Comparison of ENCODE assay signal across 9 mouse cellular contexts in genomic region chr9:57637272-57637671, GRCm38 (mm10). TPM values are rescaled to one million over a fixed set of nuclear protein-coding genes. Genes with fewer than 3 reads are reported as not detected.
DNase-seq lines count a peak whose midpoint lies in the region; ATAC-seq and TF ChIP-seq lines count a peak whose summit lies in the region.
"Had no signal": no experiment of that assay in that cellular context is flagged by ENCODE, and none has a peak within 500 bp of the region (broad histone marks: within the 10 kb centered on the region; RNA-seq: fewer than 3 reads in every experiment).

No protein-coding gene starts in this region.

- H3K36me3 ChIP-seq in heart, adult 2 months (ENCODE audit: control insufficient read depth, insufficient read depth, low read length), result peaks cover 4% of the 10 kb centered on the region; the same call in 1 of the 2 replicates
- no peaks in the 10 kb centered on the region for H3K36me3 ChIP-seq in lung, postnatal 0 days (ENCODE audit: insufficient read depth, low read length)
- no peaks in the 10 kb centered on the region for H3K36me3 ChIP-seq in hindbrain, embryonic 16.5 days (ENCODE audit: control insufficient read depth, insufficient read depth, low read length)
- H3K36me3 ChIP-seq in neural tube, embryonic 15.5 days, result no peaks in the 10 kb centered on the region

- intact Hi-C loops in heart, adult 2 months (cut with DNase I), result no loop called here
- intact Hi-C loops in heart, postnatal 14 days (cut with DNase I), result no loop called here

- TF ChIP-seq EP300 in heart, adult 2 months (IDR thresholded peaks at IDR 0.05; ENCODE audit: insufficient read depth, low read depth, low read length), result no peak
- TF ChIP-seq EP300 in lung, postnatal 0 days (IDR thresholded peaks at IDR 0.05), result no peak

- no peak overlapping the region; the same call in 1 of the 2 replicates for H3K4me2 ChIP-seq in lung, postnatal 0 days (replicated peaks; ENCODE audit: low read depth, low read length)
- no peak overlapping the region for H3K4me2 ChIP-seq in hindbrain, embryonic 16.5 days (ENCODE audit: low read length)
- no peak overlapping the region for H3K4me2 ChIP-seq in neural tube, embryonic 15.5 days

- no peak for ATAC-seq in lung, postnatal 0 days
- no peak for ATAC-seq in hindbrain, embryonic 16.5 days
- no peak for ATAC-seq in neural tube, embryonic 15.5 days (ENCODE audit: low FRiP score)

- no peak overlapping the region; the same call in 1 of the 2 replicates for H3K9ac ChIP-seq in heart, adult 2 months (ENCODE audit: low read depth, low read length)
- H3K9ac ChIP-seq in lung, postnatal 0 days (replicated peaks; ENCODE audit: low read depth), result no peak overlapping the region
- no peak overlapping the region for H3K9ac ChIP-seq in hindbrain, embryonic 16.5 days (ENCODE audit: low read depth, low read length)
- no peak overlapping the region for H3K9ac ChIP-seq in neural tube, embryonic 15.5 days (replicated peaks)

- peak overlapping the region; percentile 68 for H3K27ac ChIP-seq in heart, adult 2 months
- peak overlapping the region; percentile 85 for H3K27ac ChIP-seq in lung, postnatal 0 days (ENCODE audit: low read length)
- H3K27ac ChIP-seq in hindbrain, embryonic 16.5 days (ENCODE audit: low read depth, low read length), result peak overlapping the region; percentile 0; the same call in 1 of the 2 replicates
- H3K27ac ChIP-seq in neural tube, embryonic 15.5 days (replicated peaks), result peak overlapping the region; percentile 69

- peaks cover 49% of the 10 kb centered on the region for H3K4me1 ChIP-seq in heart, adult 2 months (ENCODE audit: control insufficient read depth, insufficient read depth, low read length)
- peaks cover 41% of the 10 kb centered on the region for H3K4me1 ChIP-seq in lung, postnatal 0 days (ENCODE audit: insufficient read depth, low read depth, low read length)
- peaks cover 57% of the 10 kb centered on the region for H3K4me1 ChIP-seq in hindbrain, embryonic 16.5 days (ENCODE audit: control insufficient read depth, insufficient read depth, low read depth, low read length)
- H3K4me1 ChIP-seq in neural tube, embryonic 15.5 days, result peaks cover 66% of the 10 kb centered on the region

- WGBS in heart, adult 2 months, result 29% methylated on average over 3 of the region's 3 CpGs
- 33% methylated on average over 3 of the region's 3 CpGs for WGBS in lung, postnatal 0 days
- WGBS in hindbrain, embryonic 16.5 days, result 76% methylated on average over 3 of the region's 3 CpGs
- WGBS in neural tube, embryonic 15.5 days, result 64% methylated on average over 3 of the region's 3 CpGs

- TF ChIP-seq POLR2A in heart, adult 2 months (IDR thresholded peaks at IDR 0.05; ENCODE audit: insufficient read depth, low read depth, low read length), result no peak

- H3K4me3 ChIP-seq in heart, adult 2 months, result no peak overlapping the region
- no peak overlapping the region for H3K4me3 ChIP-seq in lung, postnatal 0 days (ENCODE audit: low read depth, low read length)
- no peak overlapping the region for H3K4me3 ChIP-seq in hindbrain, embryonic 16.5 days (ENCODE audit: low read length)
- H3K4me3 ChIP-seq in neural tube, embryonic 15.5 days (replicated peaks), result no peak overlapping the region

- no peak for DNase-seq in heart, adult 2 months
- no peak for DNase-seq in heart, postnatal 14 days
- DNase-seq in lung, postnatal 0 days (ENCODE audit: low spot score), result no peak
- DNase-seq in lung, postnatal 25 days (ENCODE audit: low spot score), result no peak
- DNase-seq in urinary bladder, postnatal 4 days (ENCODE audit: low spot score in 2 of 2), result no peak
- DNase-seq in left cerebral cortex, adult 9 months (ENCODE audit: low spot score in 2 of 2), result no peak
- DNase-seq: cerebellum, postnatal 36 days had no signal

- no peak for TF ChIP-seq CTCF in heart, adult 2 months (IDR thresholded peaks at IDR 0.05)
- no peak for TF ChIP-seq CTCF in lung, postnatal 0 days (IDR thresholded peaks at IDR 0.05)

- H3K79me2 ChIP-seq in heart, adult 2 months (replicated peaks; ENCODE audit: control insufficient read depth, insufficient read depth, low read length), result peaks cover 10% of the 10 kb centered on the region

- no peaks in the 10 kb centered on the region for H3K9me3 ChIP-seq in lung, postnatal 0 days (ENCODE audit: low read length)
- no peaks in the 10 kb centered on the region for H3K9me3 ChIP-seq in hindbrain, embryonic 16.5 days (ENCODE audit: control insufficient read depth, low read length)
- H3K9me3 ChIP-seq in neural tube, embryonic 15.5 days (replicated peaks), result no peaks in the 10 kb centered on the region

- no peaks in the 10 kb centered on the region for H3K27me3 ChIP-seq in heart, adult 2 months (ENCODE audit: control insufficient read depth, insufficient read depth, low read length)
- H3K27me3 ChIP-seq in lung, postnatal 0 days (replicated peaks; ENCODE audit: insufficient read depth, low read length), result no peaks in the 10 kb centered on the region
- H3K27me3 ChIP-seq in hindbrain, embryonic 16.5 days (replicated peaks; ENCODE audit: control insufficient read depth, insufficient read depth, low read length), result no peaks in the 10 kb centered on the region
- no peaks in the 10 kb centered on the region for H3K27me3 ChIP-seq in neural tube, embryonic 15.5 days (replicated peaks)

RNA-seq across cellular contexts. Expression of gene Csk, which starts 16.2 kb away (rescaled TPM):
- total RNA-seq in heart, adult 2 months (2021), result 10 to 100 TPM; 23.3 to 29.7 TPM
- polyA plus RNA-seq in heart, adult 2 months (2012; rRNA removed), result 19.4 and 20.6 TPM in 2 replicates
- total RNA-seq in heart, postnatal 14 days (2021), result 10 to 100 TPM; 26.9 to 34.1 TPM
- polyA plus RNA-seq in lung, postnatal 0 days (2015; fragmentation: Nextera tagmentation; extraction: Ambion mirVana), result 25.6 and 27.3 TPM in 2 replicates
- polyA plus RNA-seq in hindbrain, embryonic 16.5 days (2015; fragmentation: Nextera tagmentation; extraction: Ambion mirVana), result 49.0 and 58.4 TPM in 2 replicates
- 43.1 and 50.0 TPM in 2 replicates for polyA plus RNA-seq in neural tube, embryonic 15.5 days (2015; fragmentation: Nextera tagmentation; extraction: Ambion mirVana)

RNA-seq across cellular contexts. Expression of gene Lman1l, which starts 16.7 kb away (rescaled TPM):
- total RNA-seq in heart, adult 2 months (2021), result not detected
- polyA plus RNA-seq in heart, adult 2 months (2012; rRNA removed), result 0.20 TPM in 1 of 2 replicates, not detected in the other
- not detected for total RNA-seq in heart, postnatal 14 days (2021)
- polyA plus RNA-seq in lung, postnatal 0 days (2015; fragmentation: Nextera tagmentation; extraction: Ambion mirVana), result not detected in 2 replicates
- polyA plus RNA-seq in hindbrain, embryonic 16.5 days (2015; fragmentation: Nextera tagmentation; extraction: Ambion mirVana), result not detected in 2 replicates
- not detected in 2 replicates for polyA plus RNA-seq in neural tube, embryonic 15.5 days (2015; fragmentation: Nextera tagmentation; extraction: Ambion mirVana)

RNA-seq across cellular contexts. Expression of gene Cplx3, which starts 31.2 kb away (rescaled TPM):
- total RNA-seq in heart, adult 2 months (2021), result not detected
- not detected in 2 replicates for polyA plus RNA-seq in heart, adult 2 months (2012; rRNA removed)
- total RNA-seq in heart, postnatal 14 days (2021), result not detected
- polyA plus RNA-seq in lung, postnatal 0 days (2015; fragmentation: Nextera tagmentation; extraction: Ambion mirVana), result not detected in 2 replicates
- polyA plus RNA-seq in hindbrain, embryonic 16.5 days (2015; fragmentation: Nextera tagmentation; extraction: Ambion mirVana), result 0.18 and 0.49 TPM in 2 replicates
- polyA plus RNA-seq in neural tube, embryonic 15.5 days (2015; fragmentation: Nextera tagmentation; extraction: Ambion mirVana), result 0.11 and 0.23 TPM in 2 replicates

RNA-seq across cellular contexts. Expression of gene Cyp1a2, which starts 46.2 kb away (rescaled TPM):
- total RNA-seq in heart, adult 2 months (2021), result not detected
- 1.00 TPM in 1 of 2 replicates, not detected in the other for polyA plus RNA-seq in heart, adult 2 months (2012; rRNA removed)
- total RNA-seq in heart, postnatal 14 days (2021), result not detected
- polyA plus RNA-seq in lung, postnatal 0 days (2015; fragmentation: Nextera tagmentation; extraction: Ambion mirVana), result 0.07 TPM in 1 of 2 replicates, not detected in the other
- not detected in 2 replicates for polyA plus RNA-seq in hindbrain, embryonic 16.5 days (2015; fragmentation: Nextera tagmentation; extraction: Ambion mirVana)
- not detected in 2 replicates for polyA plus RNA-seq in neural tube, embryonic 15.5 days (2015; fragmentation: Nextera tagmentation; extraction: Ambion mirVana)

RNA-seq across cellular contexts. Expression of gene Ulk3, which starts 48.0 kb away (rescaled TPM):
- total RNA-seq in heart, adult 2 months (2021), result 1 to 10 TPM; 5.7 to 6.7 TPM
- polyA plus RNA-seq in heart, adult 2 months (2012; rRNA removed), result 19.1 and 23.3 TPM in 2 replicates
- total RNA-seq in heart, postnatal 14 days (2021), result 1 to 10 TPM; 8.9 to 9.1 TPM
- 7.3 and 7.8 TPM in 2 replicates for polyA plus RNA-seq in lung, postnatal 0 days (2015; fragmentation: Nextera tagmentation; extraction: Ambion mirVana)
- 32.0 and 33.9 TPM in 2 replicates for polyA plus RNA-seq in hindbrain, embryonic 16.5 days (2015; fragmentation: Nextera tagmentation; extraction: Ambion mirVana)
- 32.1 and 36.5 TPM in 2 replicates for polyA plus RNA-seq in neural tube, embryonic 15.5 days (2015; fragmentation: Nextera tagmentation; extraction: Ambion mirVana)

Comparison
In these comparisons a context has a peak if more than half of its experiments do, and no peak if none do; other contexts are left out.
1. H3K27ac ChIP-seq: peak in every context shown above with its lines; median percentile 85 in lung, postnatal 0 days; 69 in neural tube, embryonic 15.5 days; 68 in heart, adult 2 months; 0 in hindbrain, embryonic 16.5 days.